Mouse (Mus musculus) liver, postnatal 0 days (tissue): ENCODE measurements at regions not wholly inside any gene's neighbourhood (a gene's known extent, or its start where the extent isn't known, plus 50 kb on each side); places are given as distances from the start of the nearest gene placed in this dataset.

Source experiments
- ATAC-seq: fragments of 200-750 bp; cut with Nextera tagmentation; 2 replicates; pipeline ENCODE4 v1.8.0; 2017; ENCODE audit warnings: mild to moderate bottlenecking, moderate library complexity
- DNase-seq: peaks from one replicate; pipeline ENCODE4 v3.0.0-alpha.2; 2016
- H3K27ac ChIP-seq: fragments of 300-500 bp; sonication (generic); 2 replicates; pipeline ENCODE4 v1.5.1; 2014; ENCODE audit warnings: antibody characterized with exemption, moderate library complexity, mild to moderate bottlenecking, low read depth
- H3K27me3 ChIP-seq: fragments of 300-500 bp; sonication (generic); 2 replicates; pipeline ENCODE4 v1.6.1; 2014; ENCODE audit warnings: low read length, control low read depth, mixed read lengths; ENCODE audit not compliant: insufficient read depth
- H3K36me3 ChIP-seq: fragments of 300-500 bp; sonication (generic); replicated peaks from 2 replicates; pipeline ENCODE4 v1.6.1; 2014; ENCODE audit warnings: mild to moderate bottlenecking, control low read depth, low read length, moderate library complexity, mixed read lengths; ENCODE audit not compliant: insufficient read depth
- H3K4me1 ChIP-seq: fragments of 300-500 bp; sonication (generic); 2 replicates; pipeline ENCODE4 v1.6.1; 2014; ENCODE audit warnings: antibody characterized with exemption, mild to moderate bottlenecking, control low read depth; ENCODE audit not compliant: insufficient read depth
- H3K4me2 ChIP-seq: fragments of 300-500 bp; sonication (generic); 2 replicates; pipeline ENCODE4 v1.6.1; 2014; ENCODE audit warnings: low read depth, mild to moderate bottlenecking, low read length, moderate library complexity, mixed read lengths
- H3K4me3 ChIP-seq: fragments of 300-500 bp; sonication (generic); 2 replicates; pipeline ENCODE4 v1.5.1; 2014; ENCODE audit warnings: low read depth, low read length
- H3K9ac ChIP-seq: fragments of 300-500 bp; sonication (generic); replicated peaks from 2 replicates; pipeline ENCODE4 v1.6.1; 2014; ENCODE audit warnings: mild to moderate bottlenecking, moderate library complexity
- H3K9me3 ChIP-seq: fragments of 300-500 bp; sonication (generic); 2 replicates; pipeline ENCODE4 v1.6.1; 2016; ENCODE audit warnings: mild to moderate bottlenecking, control low read depth, low read length, mixed read lengths
- CTCF ChIP-seq: sonication (generic); IDR thresholded peaks from 2 replicates; pipeline ENCODE4 v1.5.1; 2016; ENCODE audit warnings: antibody characterized with exemption, low read depth
- EP300 ChIP-seq: IDR thresholded peaks from 2 replicates; pipeline ENCODE4 v1.6.1; 2016; ENCODE audit warnings: antibody characterized with exemption, low read depth, mild to moderate bottlenecking
- WGBS: fragments of 180-500 bp; shearing (Covaris S2); extraction: QIAGEN DNeasy Blood & Tissue Kit; methylation state at CpG from one replicate; pipeline ENCODE4 v1.1.7; 2014; ENCODE audit not compliant: insufficient replicate concordance; 5-methylcytosine and 5-hydroxymethylcytosine counted together

- Histone ChIP-seq H3K9me3 (no peaks in the 10 kb centered on the region), H3K36me3 (no peaks in the 10 kb centered on the region), H3K9ac (no peak overlapping the region), H3K4me2 (no peak overlapping the region), H3K4me1 (peaks cover 15% of the 10 kb centered on the region), H3K4me3 (no peak overlapping the region), H3K27ac (peak overlapping the region; percentile 57), H3K27me3 (no peaks in the 10 kb centered on the region)
- ATAC-seq (peak; percentile 78), DNase-seq (no peak)
- TF ChIP-seq EP300 (peak; percentile 78), CTCF (no peak)
- 53% methylated on average over 2 of the region's 2 CpGs for WGBS
Measured at GRCm38 (mm10) chr19:33079959-33080358, 312.1 kb downstream of the Rnls start.

GRCm38 (mm10) chr19:33081493-33081892, 310.6 kb downstream of the Rnls start:
- WGBS = 56% methylated on average over 3 of the region's 3 CpGs
- no peak overlapping the region for H3K9ac ChIP-seq
- TF ChIP-seq EP300 = no peak
- TF ChIP-seq CTCF = no peak

GRCm38 (mm10) chr19:33083371-33083770, 308.7 kb downstream of the Rnls start:
- no peak overlapping the region for H3K4me2 ChIP-seq
- no peak overlapping the region for H3K4me3 ChIP-seq
- 69% methylated on average over 2 of the region's 2 CpGs for WGBS
- no peaks in the 10 kb centered on the region for H3K9me3 ChIP-seq
- ATAC-seq (no peak), DNase-seq (no peak)
- H3K27ac ChIP-seq = no peak overlapping the region
- H3K36me3 ChIP-seq = no peaks in the 10 kb centered on the region
- TF ChIP-seq EP300 (no peak), CTCF (no peak)
- no peaks in the 10 kb centered on the region for H3K27me3 ChIP-seq
- H3K4me1 ChIP-seq = peaks cover 15% of the 10 kb centered on the region
- no peak overlapping the region for H3K9ac ChIP-seq

More at GRCm38 (mm10) chr19:33081493-33081892, 310.6 kb downstream of the Rnls start:
- no peak overlapping the region for H3K4me3 ChIP-seq
- no peaks in the 10 kb centered on the region for H3K36me3 ChIP-seq
- H3K4me1 ChIP-seq = peaks cover 15% of the 10 kb centered on the region
- H3K9me3 ChIP-seq = no peaks in the 10 kb centered on the region
- DNase-seq (no peak), ATAC-seq (no peak)
- H3K27ac ChIP-seq = no peak overlapping the region
- no peak overlapping the region for H3K4me2 ChIP-seq
- no peaks in the 10 kb centered on the region for H3K27me3 ChIP-seq

- whole genome bisulfite sequencing = 81% methylated on average over 5 of the region's 5 CpGs
Measured at GRCm38 (mm10) chr19:33084683-33085082, 307.4 kb downstream of the Rnls start.

More at GRCm38 (mm10) chr19:33084683-33085082, 307.4 kb downstream of the Rnls start:
- peaks cover 13% of the 10 kb centered on the region for H3K4me1 ChIP-seq
- H3K36me3 ChIP-seq = no peaks in the 10 kb centered on the region
- H3K27me3 ChIP-seq = no peaks in the 10 kb centered on the region
- H3K9ac ChIP-seq = no peak overlapping the region
- H3K9me3 ChIP-seq = no peaks in the 10 kb centered on the region
- H3K27ac ChIP-seq = no peak overlapping the region
- ATAC-seq (no peak), DNase-seq (no peak)
- TF ChIP-seq CTCF (no peak), EP300 (no peak)
- no peak overlapping the region for H3K4me3 ChIP-seq
- no peak overlapping the region for H3K4me2 ChIP-seq
